Mouse (Mus musculus): Measurements from ENCODE around the gene Gm45194.

GRCm38 (mm10) chrX:111855878-111856277 is 35.3 kb upstream of the Gm45194 start:
- TF ChIP-seq GATA1 (IDR thresholded peaks at IDR 0.05; ENCODE audit: borderline replicate concordance, low read length) (no peak), FLI1 (IDR thresholded peaks at IDR 0.05; ENCODE audit: low read length) (no peak)
